Mouse (Mus musculus): ENCODE measurements around the gene Gm5148.

Gene Gm5148

DNA sequence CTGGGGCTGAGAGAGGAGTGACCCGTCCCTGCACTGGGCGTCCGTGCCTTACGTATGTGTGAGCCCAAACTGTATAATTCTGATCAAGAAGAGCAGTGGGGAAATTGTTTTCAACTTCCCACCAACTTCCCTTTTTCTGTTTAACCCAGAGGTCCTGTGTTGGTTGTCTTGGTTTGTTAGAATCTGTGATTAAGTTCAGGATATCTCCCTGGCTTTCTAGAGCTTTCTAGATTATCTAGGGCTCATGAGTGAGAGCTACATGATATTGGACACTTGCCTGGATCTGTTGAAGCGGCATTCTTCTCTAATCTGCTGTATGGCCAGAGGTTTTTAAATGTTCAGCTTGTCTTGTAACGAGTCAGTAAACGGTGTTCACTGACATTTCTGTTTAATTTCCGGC is 30.7 kb downstream of the Gm5148 start:
- in situ Hi-C loops (cut with MboI, MseI): no loop called here

DNA sequence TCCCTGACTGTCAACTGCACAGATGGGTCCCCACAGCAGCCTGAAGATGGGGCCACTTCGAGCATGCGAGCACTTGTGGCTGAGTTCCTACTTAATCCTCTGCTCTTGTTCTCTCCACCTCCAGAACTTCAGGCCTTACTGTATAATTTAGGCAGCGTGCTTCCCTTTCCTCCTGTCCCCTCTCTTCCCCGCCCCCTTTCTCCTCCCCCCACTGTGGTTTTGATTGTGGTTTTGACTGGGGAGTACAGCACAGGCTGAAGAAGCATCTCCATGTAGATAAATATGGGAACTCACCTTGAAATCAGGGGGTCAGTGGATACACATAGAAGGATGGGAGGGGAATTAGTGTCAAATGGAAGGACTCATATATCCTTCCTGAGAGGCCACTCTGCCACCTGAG is 31.3 kb downstream of the Gm5148 start:
- in situ Hi-C loops (cut with MboI, MseI): no loop called here

DNA sequence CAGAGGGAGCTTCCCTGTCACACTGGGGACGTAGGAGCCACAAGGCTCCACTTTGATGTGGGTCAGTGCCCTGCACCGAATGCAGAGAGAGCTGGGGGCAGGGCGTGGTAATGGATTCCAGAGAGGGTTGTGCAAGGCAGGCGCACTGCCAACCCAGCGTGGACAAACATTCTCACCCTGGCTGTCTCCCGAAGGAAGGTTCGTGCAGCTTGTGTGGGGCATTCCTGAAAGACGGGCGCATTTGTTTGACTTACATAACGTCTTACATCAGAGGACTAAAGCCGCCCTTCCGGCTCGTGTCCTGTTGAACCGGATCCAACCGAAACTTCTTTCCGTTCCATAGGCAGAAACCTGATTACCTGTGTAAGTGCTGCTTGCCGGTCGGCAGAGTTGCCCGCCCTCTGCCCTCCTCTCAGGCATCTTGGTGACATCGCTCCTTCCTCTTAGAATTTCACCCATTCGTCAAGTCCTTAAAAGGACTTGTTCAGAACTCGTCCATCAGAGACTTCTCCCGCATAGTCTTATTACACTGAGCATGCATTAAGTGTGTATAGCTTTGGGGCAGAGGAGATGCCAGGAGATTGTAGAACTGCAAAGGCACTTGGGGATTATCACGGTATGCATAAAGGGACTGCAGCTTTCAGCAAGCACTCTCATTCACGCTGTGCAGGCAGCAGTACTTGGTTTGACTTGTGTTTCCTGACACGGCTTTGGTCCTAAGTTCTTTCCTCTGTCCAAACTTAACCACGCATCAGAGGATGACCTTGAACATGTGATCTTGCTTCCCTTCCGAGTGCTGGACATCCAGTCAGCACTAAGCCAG is 36.9 kb downstream of the Gm5148 start:
- in situ Hi-C loops (cut with MboI, MseI): no loop called here

DNA sequence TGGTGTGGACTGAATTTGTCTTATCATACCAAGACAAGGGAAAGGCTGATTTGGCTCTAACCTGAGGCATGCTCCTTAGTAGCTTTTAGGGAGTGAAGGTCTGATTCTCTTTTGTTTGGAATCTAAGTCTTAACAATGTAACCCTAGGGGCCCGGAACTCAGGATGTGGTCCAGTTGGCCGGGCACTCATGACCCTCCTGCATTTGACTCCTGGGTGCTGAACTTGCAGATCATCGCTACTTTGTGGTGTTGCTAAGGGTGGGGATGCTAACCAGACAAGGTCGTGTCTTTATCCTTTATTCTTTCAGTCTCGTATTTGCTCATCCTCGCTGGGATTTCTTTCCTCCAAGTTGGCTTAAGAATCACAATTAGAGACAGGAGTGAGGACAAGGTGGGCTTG is 37.5 kb downstream of the Gm5148 start:
- in situ Hi-C loops (cut with MboI, MseI): no loop called here

DNA sequence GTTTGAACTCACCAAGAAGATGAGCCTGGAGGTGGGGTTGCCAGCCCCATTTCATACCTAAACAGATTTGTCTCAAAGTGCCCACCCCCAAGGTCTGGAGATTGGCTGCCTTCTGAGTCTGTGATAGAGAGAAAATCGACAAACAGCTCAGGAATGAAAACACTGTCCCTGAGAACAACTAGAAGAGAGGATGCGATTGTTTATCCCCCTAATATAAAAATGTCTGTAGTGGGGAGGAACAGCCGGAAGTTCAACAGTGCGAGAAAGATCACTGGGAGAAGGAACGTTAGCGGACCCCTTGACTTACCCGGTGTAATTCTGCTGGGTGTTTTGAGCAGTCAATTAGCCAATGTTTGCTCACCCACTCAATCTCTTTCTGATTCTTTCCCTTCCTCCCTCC is 38.1 kb downstream of the Gm5148 start:
- in situ Hi-C loops (cut with MboI, MseI): no loop called here

DNA sequence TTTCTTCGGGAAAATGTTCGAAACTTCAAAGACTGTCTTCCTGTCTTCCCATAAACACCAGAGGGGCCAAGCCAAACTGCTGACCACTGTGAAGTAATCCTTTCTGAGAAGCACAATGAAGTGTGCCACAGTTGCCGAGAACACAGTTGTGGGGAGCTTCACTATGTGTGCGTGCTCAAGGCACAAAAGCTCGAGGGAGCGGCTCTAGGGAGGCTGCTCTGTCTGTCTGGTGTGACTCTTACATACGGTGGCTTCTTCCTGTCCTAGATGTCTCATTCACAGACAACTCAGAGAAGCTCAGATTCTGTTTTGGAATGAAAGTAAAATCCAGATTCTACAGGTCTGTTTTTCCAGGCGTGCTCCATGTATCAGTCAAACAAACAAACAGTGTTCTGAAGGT is 48.0 kb downstream of the Gm5148 start:
- in situ Hi-C loops (cut with MboI, MseI): loop anchor here in 1 of 2 experiments (5.0 to 10.0 kb wide), 2 partner anchors 34 to 361 kb away; partner anchors contain the start of genes Bbs12 and Cetn4

DNA sequence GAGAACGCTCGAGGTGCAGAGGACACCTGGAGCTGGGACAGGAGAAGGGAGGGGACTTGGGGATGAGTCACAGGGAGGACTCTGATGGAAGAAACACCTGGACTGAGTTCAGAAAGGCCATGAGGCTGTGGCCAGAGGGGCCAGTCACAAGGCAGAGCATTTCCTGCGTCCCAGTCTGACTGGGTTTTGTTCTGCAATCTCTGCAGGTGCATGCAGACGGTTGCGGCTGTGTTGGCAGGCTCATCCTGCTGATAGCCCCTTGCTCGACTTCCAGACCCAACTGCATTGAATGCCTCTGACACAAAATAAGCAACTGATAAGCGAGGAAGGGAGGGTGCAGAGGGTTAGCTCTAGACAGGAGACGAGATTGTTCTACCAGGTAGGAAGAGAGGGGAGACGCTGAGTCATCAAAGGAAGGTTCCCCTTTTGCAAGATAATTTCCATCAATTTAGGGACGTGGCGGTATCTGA is 49.2 kb downstream of the Gm5148 start:
- in situ Hi-C loops (cut with MboI, MseI): loop anchor here in 1 of 2 experiments (5.0 to 10.0 kb wide), 2 partner anchors 33 to 360 kb away; partner anchors contain the start of genes Bbs12 and Cetn4

DNA sequence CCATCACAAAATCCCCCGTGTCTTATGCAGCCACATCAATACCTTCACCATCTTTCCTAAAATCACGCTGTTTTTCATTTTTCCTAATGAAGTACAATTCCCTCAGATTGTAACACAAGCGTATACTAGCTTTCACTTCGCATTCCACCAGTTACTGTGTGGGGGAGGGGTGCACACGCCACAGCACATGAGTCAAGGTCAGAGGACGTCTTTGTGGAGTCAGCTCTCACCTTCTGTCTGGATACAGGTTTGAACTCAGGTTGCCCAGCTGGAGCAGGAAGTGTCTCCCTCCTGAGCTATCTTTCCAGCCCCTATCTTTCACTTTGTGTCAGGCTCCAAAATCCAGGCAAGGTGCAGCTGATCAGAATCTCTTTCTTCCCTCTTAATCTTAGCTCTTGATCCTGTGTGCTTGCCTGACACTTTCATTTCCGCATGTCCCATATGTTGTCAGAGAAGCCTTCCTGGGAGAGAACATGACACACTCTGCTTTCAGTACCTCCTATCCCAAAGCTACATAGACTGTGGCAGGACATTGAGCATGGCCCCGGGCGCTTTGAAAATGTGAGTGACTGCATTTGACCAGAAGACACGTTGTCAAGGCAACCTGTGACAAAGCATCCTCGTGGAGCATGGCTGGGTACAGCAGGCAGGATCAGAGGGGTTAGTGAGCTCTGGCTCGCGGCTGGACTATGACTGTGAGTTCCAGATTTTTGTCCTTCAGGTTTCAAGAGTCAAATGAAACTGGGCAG is 50.6 kb downstream of the Gm5148 start:
- in situ Hi-C loops (cut with MboI, MseI): loop anchor here in 1 of 2 experiments (5.0 to 25.0 kb wide), 3 partner anchors 84 to 1211 kb away; partner anchors contain the start of genes Bbs12 and Cetn4

DNA sequence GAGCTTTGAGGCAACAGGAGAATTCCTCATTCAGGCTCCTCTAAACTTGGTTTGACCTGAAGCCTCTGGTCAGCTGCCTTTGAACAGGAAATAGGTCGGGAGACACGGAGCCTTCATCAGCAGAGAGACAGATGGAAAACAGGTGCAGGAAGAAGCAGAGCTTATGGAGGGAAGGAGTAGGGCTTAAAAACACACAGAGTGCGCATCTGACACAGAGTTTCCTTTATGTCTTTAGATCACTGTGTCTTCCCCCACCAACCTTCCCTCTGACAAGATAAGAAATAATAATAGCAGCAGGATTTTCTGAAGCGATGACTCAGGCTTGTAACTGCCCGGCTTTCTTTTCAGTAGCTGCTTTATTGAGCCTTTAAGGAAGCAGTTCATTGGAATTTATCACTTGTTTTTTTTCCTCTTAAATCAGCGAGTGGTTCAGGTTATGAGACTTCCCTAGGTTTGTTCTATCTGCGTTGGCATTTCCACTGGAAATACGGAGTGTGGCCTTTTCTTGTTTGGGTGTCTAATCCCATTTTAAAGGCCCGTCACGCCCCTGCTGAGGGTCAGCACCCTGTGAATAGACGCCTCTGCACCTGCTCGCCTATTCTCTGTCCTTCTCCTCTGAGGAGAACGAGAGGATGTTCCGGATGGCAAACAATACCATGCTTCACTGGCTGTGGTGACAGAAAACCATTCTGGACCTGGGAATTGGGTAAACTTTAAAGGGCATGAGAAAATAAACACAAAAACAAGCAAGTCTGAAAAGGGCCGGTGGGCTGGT is 51.8 kb downstream of the Gm5148 start:
- in situ Hi-C loops (cut with MboI, MseI): loop anchor here in 1 of 2 experiments (5.0 to 25.0 kb wide), 3 partner anchors 85 to 1210 kb away; partner anchors contain the start of genes Bbs12 and Cetn4

DNA sequence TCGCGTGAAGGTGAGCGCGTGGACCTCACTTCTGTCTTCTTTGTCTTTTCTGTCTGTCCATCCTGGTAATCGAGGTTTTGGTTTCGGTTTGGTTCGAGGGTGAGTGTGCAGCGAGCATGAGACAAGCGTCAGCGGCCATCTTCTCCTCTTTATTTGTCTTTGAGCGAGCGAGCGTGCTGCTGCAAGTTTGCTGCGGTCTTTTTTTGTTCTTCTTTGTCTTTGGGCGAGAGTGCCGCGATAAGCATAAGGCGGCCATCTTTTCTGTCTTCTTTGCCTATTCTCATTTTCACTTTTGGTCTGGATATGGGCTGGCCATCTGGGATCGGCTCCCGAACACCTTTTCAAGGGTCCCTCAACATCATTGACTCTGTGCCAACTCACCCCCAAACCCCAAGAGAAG is 55.2 kb downstream of the Gm5148 start:
- in situ Hi-C loops (cut with MboI, MseI): loop anchor here in 1 of 2 experiments (25.0 kb wide), 1 partner anchor 1207 kb away; no protein-coding TSS in a partner anchor

DNA sequence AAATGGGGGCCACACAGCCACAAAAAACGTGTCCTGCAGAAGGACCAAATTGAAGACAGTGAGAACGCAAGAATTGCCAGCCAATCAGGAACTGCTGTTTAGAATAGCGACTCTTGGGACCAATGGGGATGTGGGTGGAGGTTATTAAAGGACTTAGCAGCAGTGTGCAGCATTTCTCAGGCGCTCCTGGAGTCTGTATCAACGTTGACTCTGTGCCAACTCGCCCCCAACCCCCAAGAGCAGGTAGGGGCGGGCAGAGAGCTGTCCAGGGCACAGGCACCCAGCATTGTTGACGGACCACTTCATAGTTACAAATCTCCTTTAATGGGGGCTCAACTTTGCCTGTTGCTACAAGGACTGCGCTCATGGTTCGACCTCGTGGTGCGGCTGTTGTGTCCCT is 55.6 kb downstream of the Gm5148 start:
- in situ Hi-C loops (cut with MboI, MseI): loop anchor here in 1 of 2 experiments (25.0 kb wide), 1 partner anchor 1206 kb away; no protein-coding TSS in a partner anchor

DNA sequence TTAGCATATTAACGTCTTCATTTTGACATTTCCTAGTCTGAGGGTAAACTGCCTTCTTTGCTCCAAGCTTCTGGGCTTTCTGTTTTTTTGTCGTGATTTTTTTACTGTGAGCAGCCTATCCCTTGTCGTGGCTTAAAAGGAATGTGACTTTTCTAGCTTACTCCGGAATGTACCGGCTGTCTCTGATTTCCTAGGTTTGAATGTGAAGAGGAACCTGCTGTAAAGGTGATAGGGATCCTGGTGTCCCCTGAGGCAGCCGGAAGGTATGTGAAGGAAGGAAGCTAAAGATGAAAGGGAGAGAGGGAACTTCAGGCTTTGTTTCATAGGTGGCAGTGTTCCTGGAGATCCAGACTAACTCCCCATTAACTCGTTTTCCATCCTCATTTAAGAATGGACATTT is 56.6 kb downstream of the Gm5148 start:
- in situ Hi-C loops (cut with MboI, MseI): loop anchor here in 1 of 2 experiments (25.0 kb wide), 1 partner anchor 1205 kb away; no protein-coding TSS in a partner anchor

DNA sequence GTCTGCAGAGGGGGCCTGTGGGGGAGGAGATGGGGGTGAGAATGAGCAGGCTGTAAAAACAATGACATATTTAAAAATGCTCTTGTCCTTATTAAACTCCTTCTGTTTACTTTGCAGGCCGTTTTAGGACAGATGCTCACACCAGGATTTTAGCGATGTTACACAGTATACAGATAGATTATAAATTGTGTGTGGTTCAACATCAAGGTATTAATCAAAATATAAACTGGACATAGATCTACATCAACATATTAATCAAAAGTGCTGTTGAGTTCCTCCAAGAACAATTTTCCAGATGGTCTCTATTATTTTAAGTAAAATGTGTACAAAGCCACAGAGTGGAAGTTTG is 57.2 kb downstream of the Gm5148 start:
- in situ Hi-C loops (cut with MboI, MseI): loop anchor here in 1 of 2 experiments (25.0 kb wide), 1 partner anchor 1205 kb away; no protein-coding TSS in a partner anchor

DNA sequence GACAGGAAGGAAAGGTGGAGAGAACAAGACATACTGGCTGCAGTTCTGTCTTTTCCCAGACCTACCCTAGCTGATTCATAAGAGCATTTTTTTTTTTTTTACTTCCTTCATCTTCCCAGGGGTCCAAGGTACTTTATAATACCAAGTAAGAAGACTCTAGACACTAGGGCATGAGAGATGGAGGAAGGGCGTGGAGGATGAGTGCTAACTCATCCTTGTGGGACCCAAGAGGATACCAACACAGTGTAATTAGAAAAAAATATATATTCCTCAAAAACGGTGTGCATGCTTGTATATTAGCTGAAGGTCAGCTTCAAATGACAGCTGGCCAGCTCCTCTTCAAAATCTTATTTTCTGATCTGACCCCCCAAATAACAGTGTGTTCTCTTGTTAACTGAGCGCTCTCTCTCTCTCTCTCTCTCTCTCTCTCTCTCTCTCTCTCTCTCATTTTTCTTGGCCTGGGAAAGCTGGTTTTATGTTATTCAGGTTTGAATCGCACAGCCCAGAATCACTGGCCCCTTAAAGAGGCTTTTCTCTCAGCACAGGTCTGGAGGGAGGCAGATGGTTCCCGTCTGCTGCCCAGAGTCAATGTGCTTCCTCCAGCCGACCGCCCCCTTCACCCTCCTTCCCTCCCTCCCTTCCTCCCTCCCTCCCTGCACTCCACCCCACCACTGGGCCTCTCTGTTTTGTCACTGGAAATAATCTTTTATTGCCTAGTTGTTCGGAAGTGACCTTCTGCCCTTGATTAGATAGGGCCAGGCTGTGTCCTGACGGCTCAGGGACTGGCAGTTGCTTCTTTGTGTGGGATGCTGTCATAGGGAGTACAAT is 57.8 kb downstream of the Gm5148 start:
- in situ Hi-C loops (cut with MboI, MseI): loop anchor here in 1 of 2 experiments (25.0 kb wide), 1 partner anchor 1204 kb away; no protein-coding TSS in a partner anchor
